Mouse (Mus musculus) erythroblast, embryonic 14.5 days (primary cell): Measurements from ENCODE around the gene Ccdc173.

Source experiments
- GATA1 ChIP-seq: IDR thresholded peaks from 2 replicates; pipeline ENCODE4 v1.6.1; 2012; ENCODE audit warnings: low read length, inconsistent platforms, mixed read lengths
- TAL1 ChIP-seq: IDR thresholded peaks from 3 replicates; pipeline ENCODE4 v1.6.1; 2012; ENCODE audit warnings: low read length, inconsistent platforms, mixed read lengths

DNA sequence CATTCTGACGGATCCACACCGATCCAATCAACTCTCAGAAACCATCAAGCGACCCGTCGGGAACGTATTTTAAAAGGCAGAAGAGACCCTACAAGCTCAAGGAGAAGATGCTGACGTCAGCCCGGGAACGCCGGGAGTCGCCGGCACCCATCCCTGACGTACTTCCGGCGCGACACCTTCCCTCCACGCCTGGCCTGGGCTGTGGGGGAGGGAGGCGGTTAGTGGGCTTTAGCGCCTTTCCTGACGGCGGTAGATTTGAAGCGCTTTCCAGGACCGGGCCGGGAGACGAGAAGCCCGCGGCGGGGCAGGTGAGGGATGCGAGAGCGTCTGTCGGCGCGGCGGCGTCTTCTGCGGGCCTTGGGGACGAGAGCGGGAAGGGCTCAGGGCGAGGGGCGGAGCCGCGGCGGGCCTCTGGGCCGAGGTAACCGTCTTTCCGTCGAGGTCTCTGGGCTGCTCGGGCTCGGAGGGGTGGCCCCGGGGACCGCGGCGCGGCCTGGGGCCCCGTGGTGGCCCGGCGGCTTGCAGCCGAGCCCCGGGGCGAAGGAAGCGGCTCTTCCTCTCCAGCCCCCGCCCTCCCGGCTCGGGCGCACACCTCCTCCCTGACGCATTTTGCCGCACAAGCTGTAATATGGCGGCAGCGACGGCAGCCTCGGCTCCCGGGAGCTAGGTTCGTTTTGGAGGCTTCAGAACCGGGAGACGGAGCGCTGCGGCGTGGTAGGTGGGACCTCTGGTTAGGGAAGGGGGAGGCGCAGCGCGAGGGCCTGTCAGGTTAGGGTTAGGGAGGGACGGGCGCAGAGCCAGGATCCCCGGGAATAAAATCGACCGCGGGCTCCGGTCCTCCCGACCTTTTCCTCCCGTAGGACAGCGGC is 66.5 kb downstream of the Ccdc173 start:
- TF ChIP-seq TAL1 (no peak), GATA1 (no peak)
